Mouse (Mus musculus) embryonic facial prominence, embryonic 14.5 days (tissue): ENCODE measurements around the gene Mrpl30. TPM values are rescaled to one million over a fixed set of nuclear protein-coding genes. Genes with fewer than 3 reads are reported as not detected.
A peak's percentile ranks its signal among the peaks of the same experiment; 100 is the strongest.

ENCODE experiments used
- ATAC-seq: fragments of 200-750 bp; cut with Nextera tagmentation; 2 replicates; pipeline ENCODE4 v1.8.0; 2017; ENCODE audit warnings: low read depth, moderate number of reproducible peaks, moderate TSS enrichment
- DNase-seq: peaks from one replicate; pipeline ENCODE4 v3.0.0-alpha.2; 2015; ENCODE audit warnings: low spot score
- H3K27ac ChIP-seq: fragments of 300-500 bp; sonication (generic); replicated peaks from 2 replicates; pipeline ENCODE4 v1.5.1; 2014; ENCODE audit warnings: low read depth, mild to moderate bottlenecking, low read length, moderate library complexity
- H3K27me3 ChIP-seq: fragments of 300-500 bp; sonication (generic); replicated peaks from 2 replicates; pipeline ENCODE4 v1.6.1; 2014; ENCODE audit warnings: low read length; ENCODE audit not compliant: control insufficient read depth, insufficient read depth
- H3K36me3 ChIP-seq: fragments of 300-500 bp; sonication (generic); 2 replicates; pipeline ENCODE4 v1.6.1; 2014; ENCODE audit warnings: low read length, mixed read lengths; ENCODE audit not compliant: control insufficient read depth, insufficient read depth
- H3K4me1 ChIP-seq: fragments of 300-500 bp; sonication (generic); 2 replicates; pipeline ENCODE4 v1.6.1; 2014; ENCODE audit warnings: antibody characterized with exemption, low read length; ENCODE audit not compliant: control insufficient read depth, insufficient read depth
- H3K4me2 ChIP-seq: fragments of 300-500 bp; sonication (generic); 2 replicates; pipeline ENCODE4 v1.6.1; 2014; ENCODE audit warnings: low read depth, mild to moderate bottlenecking, low read length, moderate library complexity, mixed read lengths
- H3K4me3 ChIP-seq: fragments of 300-500 bp; sonication (generic); 2 replicates; pipeline ENCODE4 v1.5.1; 2014; ENCODE audit warnings: low read depth, mild to moderate bottlenecking, low read length
- H3K9ac ChIP-seq: fragments of 300-500 bp; sonication (generic); 2 replicates; pipeline ENCODE4 v1.6.1; 2014; ENCODE audit warnings: low read depth, mild to moderate bottlenecking, low read length, moderate library complexity, mixed read lengths
- H3K9me3 ChIP-seq: fragments of 300-500 bp; sonication (generic); 2 replicates; pipeline ENCODE4 v1.6.1; 2016; ENCODE audit warnings: low read length; ENCODE audit not compliant: control insufficient read depth
- WGBS: fragments of 180-500 bp; shearing (Covaris S2); extraction: QIAGEN DNeasy Blood & Tissue Kit; methylation state at CpG from one replicate; pipeline ENCODE4 v1.1.7; 2014; 5-methylcytosine and 5-hydroxymethylcytosine counted together
- polyA plus RNA-seq: library from polyadenylated mRNA; unstranded; fragments of >200 nt; fragmentation: Nextera tagmentation; extraction: Ambion mirVana; gene quantifications from 2 replicates; pipeline ENCODE4 v1.2.1, GENCODE M21; 2014

Mrpl30 gene
- polyA plus RNA-seq, 1 experiment from 2014 or later = 284 TPM

DNA sequence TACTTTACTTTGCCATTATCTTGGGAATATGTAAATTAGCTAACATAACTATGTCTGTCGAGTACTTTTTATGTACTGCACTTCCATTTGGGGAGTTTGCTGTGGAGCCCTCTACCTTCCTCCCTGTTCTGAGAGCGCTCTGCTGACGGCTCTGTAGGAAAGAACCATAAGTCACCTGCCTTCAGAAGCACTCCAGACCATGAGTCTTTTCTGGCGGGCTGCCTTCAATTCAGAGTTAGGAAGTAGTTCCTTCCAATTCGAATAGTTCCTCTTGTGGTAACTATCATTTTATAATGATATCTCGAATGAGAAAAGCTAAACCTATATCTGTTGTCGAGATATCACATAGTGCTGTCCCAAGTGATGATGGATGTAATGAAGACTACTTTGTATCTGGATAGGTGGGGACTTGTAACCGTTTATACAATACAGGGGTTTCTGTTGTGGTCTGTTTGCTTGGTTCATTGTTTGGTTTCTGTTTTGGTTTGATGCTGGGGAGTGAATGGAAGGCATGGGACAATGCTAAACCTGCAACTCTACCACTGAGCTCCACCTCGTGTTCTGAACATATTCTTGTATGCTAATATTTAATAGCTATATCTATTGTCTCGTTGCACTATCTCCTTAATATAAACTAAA lies 22.5 kb upstream of the Mrpl30 start:
- no peak overlapping the region for H3K27ac ChIP-seq
- ATAC-seq (no peak), DNase-seq (no peak)
- H3K36me3 ChIP-seq = no peaks in the 10 kb centered on the region
- no peaks in the 10 kb centered on the region for H3K27me3 ChIP-seq
- WGBS = 73% methylated on average over 10 of the region's 10 CpGs
- no peak overlapping the region for H3K4me3 ChIP-seq
- peaks cover 11% of the 10 kb centered on the region for H3K4me1 ChIP-seq
- no peak overlapping the region for H3K4me2 ChIP-seq
- H3K9me3 ChIP-seq = no peaks in the 10 kb centered on the region
- H3K9ac ChIP-seq = no peak overlapping the region

DNA sequence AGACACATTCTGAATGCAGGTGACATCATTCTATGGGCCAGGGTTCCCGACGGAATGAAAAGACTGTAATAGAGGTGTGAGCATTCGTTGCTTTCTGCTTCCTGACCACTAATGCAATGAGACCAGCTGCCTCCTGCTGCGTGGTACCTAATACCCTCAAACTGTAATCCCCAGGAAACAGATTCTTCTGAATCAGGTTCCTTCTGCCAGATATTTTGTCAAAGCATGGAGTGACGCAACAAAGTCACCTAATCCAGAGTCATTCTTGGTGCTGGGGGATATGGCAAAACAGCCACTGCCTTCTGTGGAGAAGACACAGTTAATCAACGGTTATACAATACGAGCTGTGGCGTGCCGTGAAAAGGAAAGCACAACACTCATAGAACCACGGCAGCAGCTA lies 21.6 kb upstream of the Mrpl30 start:
- no peaks in the 10 kb centered on the region for H3K9me3 ChIP-seq
- H3K9ac ChIP-seq = no peak overlapping the region
- H3K4me1 ChIP-seq = peaks cover 15% of the 10 kb centered on the region
- no peak overlapping the region for H3K27ac ChIP-seq
- H3K27me3 ChIP-seq = no peaks in the 10 kb centered on the region
- DNase-seq = no peak
- ATAC-seq = no peak
- no peak overlapping the region for H3K4me3 ChIP-seq
- 54% methylated on average over 10 of the region's 10 CpGs for WGBS
- no peaks in the 10 kb centered on the region for H3K36me3 ChIP-seq
- no peak overlapping the region for H3K4me2 ChIP-seq

DNA sequence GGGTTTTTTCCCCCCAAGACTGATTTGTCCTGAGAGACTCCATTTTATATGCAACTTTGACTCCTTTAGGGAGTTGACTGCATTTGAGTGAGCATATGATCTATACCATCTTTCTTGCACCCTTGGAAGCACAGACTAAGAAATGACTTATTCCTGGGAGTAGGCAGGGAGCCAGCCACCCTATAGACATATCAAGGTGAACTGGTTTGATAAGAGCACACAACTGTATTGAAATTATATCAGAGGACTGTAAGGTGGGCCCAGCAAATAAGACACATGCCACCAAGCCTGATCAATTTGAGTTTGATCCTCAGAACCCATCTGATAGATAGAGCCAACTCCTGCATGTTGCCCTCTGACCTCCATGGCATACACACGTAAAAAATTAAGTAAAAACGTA lies 20.9 kb upstream of the Mrpl30 start:
- no peak for DNase-seq
- Histone ChIP-seq H3K27ac (no peak overlapping the region), H3K4me2 (no peak overlapping the region), H3K9me3 (no peaks in the 10 kb centered on the region), H3K4me1 (peaks cover 15% of the 10 kb centered on the region), H3K9ac (no peak overlapping the region), H3K36me3 (no peaks in the 10 kb centered on the region), H3K27me3 (no peaks in the 10 kb centered on the region), H3K4me3 (no peak overlapping the region)
- 50% methylated on average over 2 of the region's 2 CpGs for WGBS
- ATAC-seq = no peak

DNA sequence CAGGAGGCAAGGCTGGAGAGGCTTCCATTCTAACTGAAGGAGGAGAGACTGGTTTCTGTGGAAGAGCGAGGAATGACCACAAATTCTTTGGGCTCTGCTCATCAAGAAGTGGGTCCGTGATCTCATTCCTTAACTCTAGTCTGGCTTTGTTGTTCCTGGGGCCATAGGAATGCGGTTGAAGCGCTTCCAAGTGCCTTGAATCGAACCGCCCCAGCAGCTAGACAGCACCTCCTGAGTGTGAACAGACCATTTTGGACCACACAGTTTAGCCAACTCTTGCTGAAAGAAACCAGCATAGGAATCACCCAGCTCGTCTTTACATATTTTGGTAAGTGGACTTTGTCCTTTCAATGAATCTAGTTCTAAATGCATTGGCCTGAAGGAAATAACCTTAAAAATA lies 18.6 kb upstream of the Mrpl30 start, which contains the start of gene Lipt1:
Gene Lipt1 (plus strand): TSS at position 35 of the 400 bp plus-strand sequence.
- Histone ChIP-seq H3K9me3 (peaks cover 11% of the 10 kb centered on the region), H3K27me3 (no peaks in the 10 kb centered on the region), H3K9ac (peak within 1 kb of the TSS; percentile 53), H3K27ac (peak within 1 kb of the TSS; percentile 81), H3K36me3 (peaks cover 21% of the 10 kb centered on the region), H3K4me3 (peak within 1 kb of the TSS; percentile 46), H3K4me1 (peaks cover 10% of the 10 kb centered on the region), H3K4me2 (peak within 1 kb of the TSS; percentile 64)
- DNase-seq (peak; percentile 76), ATAC-seq (peak; percentile 72)
- 6% methylated on average over 7 of the region's 7 CpGs for WGBS

GRCm38 (mm10) chr1:37872131-37873067 lies 17.9 kb upstream of the Mrpl30 start:
- Histone ChIP-seq H3K9ac (peak overlapping the region; percentile 53), H3K36me3 (peaks cover 27% of the 10 kb centered on the region), H3K4me1 (peaks cover 10% of the 10 kb centered on the region), H3K4me2 (peak overlapping the region; percentile 64), H3K4me3 (peak overlapping the region; percentile 46), H3K9me3 (peaks cover 11% of the 10 kb centered on the region), H3K27me3 (no peaks in the 10 kb centered on the region), H3K27ac (peak overlapping the region; percentile 81)
- DNase-seq (peak; percentile 92), ATAC-seq (peak; percentile 88)
- 6% methylated on average over 33 of the region's 33 CpGs for WGBS

DNA sequence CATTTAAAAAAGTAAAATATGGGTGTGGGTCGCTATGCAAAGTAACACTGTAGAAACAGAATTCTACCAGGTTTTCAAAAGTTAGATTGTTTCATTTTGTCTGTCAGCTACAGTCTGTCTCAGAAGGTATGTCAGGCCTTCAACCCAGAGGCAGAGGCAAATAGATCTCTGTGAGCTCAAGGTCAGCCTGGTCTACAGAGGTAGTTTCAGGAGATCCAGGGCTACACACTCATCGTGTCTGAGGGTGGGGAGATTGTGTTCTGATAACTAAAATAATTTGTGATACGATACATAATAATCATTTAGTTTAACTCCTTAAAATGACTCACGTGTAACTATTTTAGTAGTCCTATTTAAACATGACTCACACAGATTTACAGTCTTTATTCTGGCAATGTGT lies 17.1 kb upstream of the Mrpl30 start:
- Histone ChIP-seq H3K27ac (0 out of 2 replicates have a peak overlapping the region, but pooled peaks have one; percentile 81), H3K9ac (peak overlapping the region; percentile 53; the same call in 1 of the 2 replicates), H3K9me3 (peaks cover 11% of the 10 kb centered on the region), H3K36me3 (peaks cover 35% of the 10 kb centered on the region), H3K4me1 (peaks cover 10% of the 10 kb centered on the region), H3K4me2 (peak overlapping the region; percentile 64), H3K27me3 (no peaks in the 10 kb centered on the region), H3K4me3 (peak overlapping the region; percentile 46; the same call in 1 of the 2 replicates)
- ATAC-seq (no peak), DNase-seq (no peak)
- 88% methylated on average over 4 of the region's 4 CpGs for WGBS

- DNase-seq (no peak), ATAC-seq (no peak)
- WGBS = 92% methylated on average over 13 of the region's 13 CpGs
- no peaks in the 10 kb centered on the region for H3K27me3 ChIP-seq
- 0 out of 2 replicates have a peak, but pooled peaks cover 4% of the 10 kb centered on the region for H3K4me1 ChIP-seq
- no peak overlapping the region for H3K9ac ChIP-seq
- H3K4me3 ChIP-seq = no peak overlapping the region
- H3K4me2 ChIP-seq = no peak overlapping the region
- H3K36me3 ChIP-seq = peaks cover 78% of the 10 kb centered on the region
- no peak overlapping the region for H3K27ac ChIP-seq
- peaks cover 11% of the 10 kb centered on the region for H3K9me3 ChIP-seq
Measured at GRCm38 (mm10) chr1:37877736-37878460, 12.4 kb upstream of the Mrpl30 start.

DNA sequence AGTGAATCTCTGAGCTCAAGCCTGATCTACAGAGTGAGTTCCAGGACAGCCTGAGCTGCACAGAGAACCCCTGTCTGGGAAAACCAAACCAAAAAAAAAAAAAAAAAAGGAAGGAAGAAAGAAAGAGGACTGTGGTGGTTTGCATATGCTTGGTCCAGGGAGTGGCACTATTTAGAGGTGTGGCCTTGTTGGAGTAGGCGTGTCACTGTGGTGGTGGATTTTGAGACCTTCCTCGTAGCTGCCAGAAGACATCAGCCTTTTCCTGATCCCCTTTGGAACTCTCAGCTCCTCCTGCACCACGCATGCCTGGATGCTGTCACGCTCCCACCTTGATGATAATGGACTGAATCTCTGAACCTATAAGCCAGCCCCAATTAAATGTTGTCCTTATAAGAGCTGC lies 6.9 kb upstream of the Mrpl30 start:
- no peaks in the 10 kb centered on the region for H3K9me3 ChIP-seq
- 88% methylated on average over 4 of the region's 4 CpGs for WGBS
- H3K27me3 ChIP-seq = no peaks in the 10 kb centered on the region
- no peak overlapping the region for H3K9ac ChIP-seq
- no peak overlapping the region for H3K27ac ChIP-seq
- H3K4me3 ChIP-seq = no peak overlapping the region
- DNase-seq (no peak), ATAC-seq (no peak)
- no peak overlapping the region for H3K4me2 ChIP-seq
- H3K36me3 ChIP-seq = peaks cover 61% of the 10 kb centered on the region
- H3K4me1 ChIP-seq = no peaks in the 10 kb centered on the region
